In the genomic region with DNA sequence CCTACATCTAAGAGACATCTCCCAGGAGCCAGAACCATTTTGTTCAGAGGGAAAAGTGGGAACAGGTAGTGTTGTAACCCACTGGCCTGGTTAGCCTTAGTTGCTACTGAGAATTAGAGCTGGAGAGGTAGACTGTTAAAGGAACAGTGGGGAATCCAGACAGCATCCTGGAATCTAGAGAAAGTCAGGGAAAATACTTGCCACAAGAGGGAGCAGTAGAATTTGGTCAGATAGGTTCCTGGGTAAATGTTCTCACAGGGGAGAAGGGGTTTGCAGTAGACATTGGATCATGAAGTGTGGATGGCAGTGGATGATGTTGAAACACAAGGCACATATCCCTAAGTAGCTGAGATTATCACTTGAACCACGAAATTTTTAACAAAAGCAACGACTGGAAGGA, we compare ENCODE assay signal across 10 mouse cellular contexts.
DNase-seq lines count a peak whose midpoint lies in the region; ATAC-seq and TF ChIP-seq lines count a peak whose summit lies in the region.
"Had no signal": no experiment of that assay in that cellular context is flagged by ENCODE, and none has a peak within 500 bp of the region (broad histone marks: within the 10 kb centered on the region; RNA-seq: fewer than 3 reads in every experiment).

No protein-coding gene starts in this region.

- no peak overlapping the region for H3K27ac ChIP-seq in forebrain, embryonic 14.5 days (ENCODE audit: low read depth, low read length)
- H3K27ac ChIP-seq in forebrain, embryonic 12.5 days: no peak overlapping the region
- H3K27ac ChIP-seq in layer of hippocampus, adult 2 months: 0 out of 2 replicates have a peak overlapping the region, but pooled peaks have one; percentile 73
- H3K27ac ChIP-seq: embryonic facial prominence, embryonic 15.5 days had no signal

- H3K9ac ChIP-seq in forebrain, embryonic 14.5 days (ENCODE audit: low read length): no peak overlapping the region
- no peak overlapping the region for H3K9ac ChIP-seq in forebrain, embryonic 12.5 days
- H3K9ac ChIP-seq: embryonic facial prominence, embryonic 15.5 days had no signal

- no peaks in the 10 kb centered on the region for H3K9me3 ChIP-seq in forebrain, embryonic 14.5 days (replicated peaks; ENCODE audit: control insufficient read depth, low read length)
- H3K9me3 ChIP-seq in forebrain, embryonic 12.5 days: no peaks in the 10 kb centered on the region
- H3K9me3 ChIP-seq: embryonic facial prominence, embryonic 15.5 days had no signal

- 0 out of 2 replicates have a peak, but pooled peaks cover 5% of the 10 kb centered on the region for H3K4me1 ChIP-seq in forebrain, embryonic 14.5 days (ENCODE audit: control insufficient read depth, insufficient read depth, low read length)
- H3K4me1 ChIP-seq in forebrain, embryonic 12.5 days: peaks cover 11% of the 10 kb centered on the region

- DNase-seq in forebrain, embryonic 14.5 days (ENCODE audit: low spot score): peak; percentile 71
- peak; percentile 55 to 67 for DNase-seq in layer of hippocampus, adult 2 months (ENCODE audit: low spot score in 2 of 2)
- no peak for DNase-seq in layer of hippocampus, adult 8-10 months (ENCODE audit: low spot score in 2 of 2)
- peak; percentile 46 to 75 for DNase-seq in cerebellum, postnatal 14 days
- DNase-seq in mesoderm, embryonic 11.5 days (ENCODE audit: low read depth, low spot score): peak; percentile 45
- no peak for DNase-seq in thymus, postnatal 25 days

- H3K4me2 ChIP-seq in forebrain, embryonic 14.5 days (ENCODE audit: low read length): no peak overlapping the region
- no peak overlapping the region for H3K4me2 ChIP-seq in forebrain, embryonic 12.5 days
- H3K4me2 ChIP-seq: embryonic facial prominence, embryonic 15.5 days had no signal

- TF ChIP-seq CTCF in layer of hippocampus, adult 2 months (conservative IDR thresholded peaks at IDR 0.05): peak; percentile 84

- no peaks in the 10 kb centered on the region for H3K36me3 ChIP-seq in forebrain, embryonic 14.5 days (ENCODE audit: control insufficient read depth, insufficient read depth, low read length)
- no peaks in the 10 kb centered on the region for H3K36me3 ChIP-seq in forebrain, embryonic 12.5 days (replicated peaks)
- H3K36me3 ChIP-seq: embryonic facial prominence, embryonic 15.5 days had no signal

- H3K27me3 ChIP-seq in forebrain, embryonic 14.5 days (replicated peaks; ENCODE audit: control insufficient read depth, insufficient read depth, low read length): peaks cover 6% of the 10 kb centered on the region; the same call in 1 of the 2 replicates
- peaks cover 20% of the 10 kb centered on the region for H3K27me3 ChIP-seq in forebrain, embryonic 12.5 days
- H3K27me3 ChIP-seq: CH12.LX had no signal

- WGBS in forebrain, embryonic 14.5 days: 47% methylated on average over 2 of the region's 2 CpGs
- 44% methylated on average over 2 of the region's 2 CpGs for WGBS in forebrain, embryonic 12.5 days

- no peak for ATAC-seq in forebrain, embryonic 14.5 days
- no peak for ATAC-seq in forebrain, embryonic 12.5 days (ENCODE audit: low FRiP score)
- no peak for ATAC-seq in megakaryocyte progenitor cell, adult 5-6 weeks (replicated peaks; ENCODE audit: poor library complexity)

- H3K4me3 ChIP-seq in forebrain, embryonic 14.5 days (ENCODE audit: low read depth, low read length): no peak overlapping the region
- H3K4me3 ChIP-seq in forebrain, embryonic 12.5 days (replicated peaks): no peak overlapping the region
- H3K4me3 ChIP-seq in layer of hippocampus, adult 2 months: peak overlapping the region; percentile 47
- H3K4me3 ChIP-seq: embryonic facial prominence, embryonic 15.5 days had no signal

Comparison
In these comparisons a context has a peak if more than half of its experiments do, and no peak if none do; other contexts are left out.
1. DNase-seq: peak in forebrain, embryonic 14.5 days (single experiment), layer of hippocampus, adult 2 months (2 of 2), cerebellum, postnatal 14 days (2 of 2) and mesoderm, embryonic 11.5 days (single experiment); none in layer of hippocampus, adult 8-10 months (0 of 2) and thymus, postnatal 25 days (single experiment).